Mouse (Mus musculus): Measurements from ENCODE around the gene M1ap.

M1ap gene

DNA sequence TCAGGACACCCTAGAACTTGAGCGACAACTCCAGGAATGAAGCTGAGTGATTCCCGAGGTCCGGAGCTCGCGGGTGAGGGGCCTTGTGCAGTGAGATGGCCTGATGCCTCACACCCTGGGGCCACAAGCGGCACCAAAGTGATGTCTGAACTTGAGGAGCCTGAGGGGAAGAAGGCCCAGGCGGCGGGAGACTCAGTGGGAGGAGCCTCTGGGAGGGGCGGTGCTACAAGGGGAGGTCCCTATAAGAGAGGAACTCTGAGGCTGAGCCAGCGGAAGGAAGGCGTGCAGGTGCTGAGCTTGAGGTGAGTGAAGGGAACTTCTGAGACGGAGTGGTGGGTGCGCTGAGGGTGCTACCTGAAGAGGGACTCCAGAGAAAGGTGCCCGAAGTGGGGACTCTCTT lies at the start of gene M1ap:
M1ap (plus strand) TSS at position 252 of the 400 bp plus-strand sequence.
- no peak for DNase-seq (ENCODE audit: low spot score)

DNA sequence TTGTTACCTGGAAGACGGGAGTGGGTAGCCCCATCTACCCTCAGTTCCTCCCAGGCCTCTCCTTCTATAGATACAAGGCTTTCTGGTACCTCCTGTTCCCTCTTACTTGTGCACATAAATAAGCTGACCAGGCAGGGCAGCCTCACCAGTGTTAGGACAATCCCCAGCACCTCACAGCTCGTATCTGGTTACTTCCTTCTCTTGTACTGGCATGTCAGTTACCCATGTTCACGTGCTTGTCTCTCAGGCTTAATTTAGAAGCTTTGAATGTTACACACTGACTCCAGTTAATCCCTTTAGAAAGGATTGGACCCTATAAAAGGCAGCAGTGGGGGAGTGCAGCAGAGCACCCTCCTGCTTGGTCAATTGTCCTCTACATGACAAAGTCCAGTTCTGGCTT lies 49.4 kb upstream of the M1ap start:
- DNase-seq (ENCODE audit: low spot score): no peak

GRCm38 (mm10) chr6:82898227-82898626 lies 48.5 kb upstream of the M1ap start:
- no peak for DNase-seq (ENCODE audit: low spot score)

- no peak for DNase-seq (ENCODE audit: low spot score)
Measured at GRCm38 (mm10) chr6:82898745-82899144, 48.0 kb upstream of the M1ap start.

DNA sequence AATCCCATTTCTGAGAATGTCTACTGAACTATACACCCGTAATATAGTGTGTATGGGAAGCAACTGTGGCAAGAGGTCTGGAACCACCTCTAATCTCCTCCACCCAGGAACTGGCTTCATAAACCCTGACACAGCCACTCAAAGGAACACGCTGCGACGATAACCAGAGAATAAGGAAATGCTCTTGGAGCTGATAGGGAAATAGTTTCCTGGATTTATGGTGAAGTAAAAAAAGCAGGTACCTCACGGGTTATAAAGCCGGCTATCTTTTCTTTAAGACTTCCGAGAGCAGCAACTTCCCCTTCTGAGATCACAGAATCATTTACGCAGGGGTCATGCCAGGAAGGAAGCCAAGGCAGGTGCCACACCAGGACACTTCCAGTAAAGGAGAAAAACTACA lies 44.1 kb upstream of the M1ap start:
- no peak for DNase-seq (ENCODE audit: low spot score)

- DNase-seq (ENCODE audit: low spot score): no peak
Measured at GRCm38 (mm10) chr6:82906985-82907384, 39.7 kb upstream of the M1ap start.

GRCm38 (mm10) chr6:82908034-82908433 lies 38.7 kb upstream of the M1ap start:
- DNase-seq (ENCODE audit: low spot score): no peak

GRCm38 (mm10) chr6:82909136-82909855 lies 37.4 kb upstream of the M1ap start:
- peak; percentile 9 for DNase-seq (ENCODE audit: low spot score)

- DNase-seq (ENCODE audit: low spot score): no peak
Measured at GRCm38 (mm10) chr6:82911303-82911702, 35.4 kb upstream of the M1ap start.

DNA sequence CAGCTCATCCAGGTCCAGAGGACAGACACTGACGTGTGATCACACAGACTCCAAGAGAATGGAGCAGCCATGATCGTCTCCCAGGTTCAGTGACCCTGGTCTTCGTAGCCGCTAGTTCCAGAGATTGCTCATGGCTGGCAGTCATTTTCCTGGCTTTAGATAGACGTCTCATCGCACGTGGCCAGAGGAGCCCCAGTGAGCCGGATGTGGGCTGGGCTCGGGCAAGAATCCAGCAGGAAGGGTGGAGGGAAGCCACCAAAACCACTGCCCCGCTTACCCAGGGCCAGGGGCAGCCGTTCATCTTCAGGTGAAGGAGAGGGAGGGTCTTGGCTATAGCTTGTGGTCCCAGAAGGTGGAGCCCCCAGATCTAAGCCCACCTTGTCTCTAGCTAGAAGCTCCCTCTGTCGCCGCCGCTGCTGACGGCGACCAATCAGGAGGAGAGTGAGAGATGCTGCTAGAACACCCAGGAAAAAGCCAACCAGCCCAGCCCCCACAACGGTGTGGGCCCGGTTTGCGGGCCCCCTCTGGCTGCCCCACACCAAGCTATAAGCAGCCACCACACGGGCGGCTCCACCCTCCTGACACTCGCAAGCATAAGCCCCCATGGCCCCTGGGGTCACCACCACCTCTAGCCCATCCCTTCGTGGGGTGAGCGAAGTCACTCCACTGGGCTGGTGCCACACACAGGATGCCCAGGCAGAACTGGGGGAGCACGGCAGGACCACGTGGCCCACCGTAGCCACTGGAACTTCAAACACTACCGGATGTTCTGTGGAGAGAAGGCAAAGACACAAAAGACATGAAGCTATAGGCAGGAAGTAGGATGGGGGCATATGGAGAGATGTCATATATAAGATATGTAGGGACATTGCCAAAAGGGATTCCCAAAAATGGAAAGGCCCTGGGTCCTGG lies 33.1 kb upstream of the M1ap start:
- DNase-seq (ENCODE audit: low spot score): peak; percentile 7

DNA sequence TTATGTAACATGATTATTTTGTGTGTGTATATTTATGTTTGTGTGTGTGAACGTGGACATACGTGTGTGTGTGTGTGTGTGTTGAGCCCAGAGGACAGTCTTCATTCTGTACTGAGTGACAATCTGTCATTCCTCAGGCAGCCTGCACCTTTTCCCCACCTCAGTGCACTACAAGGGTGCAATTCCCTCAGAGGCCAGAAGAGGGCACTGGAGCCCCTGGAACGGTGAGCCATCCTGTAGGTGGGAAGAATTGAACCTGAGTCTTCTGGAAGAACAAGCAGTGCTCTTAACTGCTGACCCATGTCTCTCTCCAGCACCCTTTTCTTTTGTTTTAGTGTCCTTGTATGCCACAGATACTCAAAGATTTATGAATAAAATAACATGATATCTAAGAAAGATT lies 30.8 kb upstream of the M1ap start:
- DNase-seq (ENCODE audit: low spot score): peak; percentile 59

- no peak for DNase-seq (ENCODE audit: low spot score)
Measured at GRCm38 (mm10) chr6:82916459-82916858, 30.2 kb upstream of the M1ap start.

DNA sequence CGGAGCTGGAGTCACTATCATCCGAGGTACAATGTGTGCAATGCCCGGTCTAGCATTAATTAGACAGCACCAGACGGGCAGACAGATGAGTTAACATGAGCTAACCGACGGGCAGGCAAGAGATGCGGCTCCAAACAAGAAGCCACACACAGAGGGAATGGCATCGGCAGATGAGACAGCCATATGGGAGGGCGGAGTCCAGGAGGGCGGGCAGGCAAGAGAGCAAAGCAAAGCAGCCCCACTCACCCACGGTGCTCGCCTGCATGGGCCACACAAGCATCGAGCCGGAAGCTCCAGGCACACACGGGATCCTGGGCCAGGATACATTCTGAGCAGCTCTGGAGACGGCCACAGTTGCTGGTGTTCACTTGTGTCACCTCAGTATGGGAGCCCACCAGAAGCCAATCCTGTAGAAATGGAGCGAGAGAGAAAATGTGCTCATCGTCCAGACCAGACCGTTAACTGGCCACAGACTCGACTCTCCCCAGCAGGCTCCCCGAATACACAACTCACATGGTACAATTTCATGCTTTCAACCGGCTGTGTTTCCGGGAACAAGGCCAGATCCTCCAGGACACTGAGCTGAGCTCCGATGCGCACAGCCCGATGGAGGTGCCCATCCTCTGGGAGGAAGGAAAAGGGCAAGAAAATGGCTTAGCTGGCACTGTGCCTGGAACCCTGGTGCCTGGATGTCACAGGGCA lies 29.5 kb upstream of the M1ap start:
- DNase-seq (ENCODE audit: low spot score): no peak

- DNase-seq (ENCODE audit: low spot score): peak; percentile 8
Measured at GRCm38 (mm10) chr6:82917778-82918129, 28.9 kb upstream of the M1ap start.

GRCm38 (mm10) chr6:82918371-82918770 lies 28.3 kb upstream of the M1ap start:
- DNase-seq (ENCODE audit: low spot score): no peak

GRCm38 (mm10) chr6:82919520-82919919 lies 27.2 kb upstream of the M1ap start:
- no peak for DNase-seq (ENCODE audit: low spot score)

DNA sequence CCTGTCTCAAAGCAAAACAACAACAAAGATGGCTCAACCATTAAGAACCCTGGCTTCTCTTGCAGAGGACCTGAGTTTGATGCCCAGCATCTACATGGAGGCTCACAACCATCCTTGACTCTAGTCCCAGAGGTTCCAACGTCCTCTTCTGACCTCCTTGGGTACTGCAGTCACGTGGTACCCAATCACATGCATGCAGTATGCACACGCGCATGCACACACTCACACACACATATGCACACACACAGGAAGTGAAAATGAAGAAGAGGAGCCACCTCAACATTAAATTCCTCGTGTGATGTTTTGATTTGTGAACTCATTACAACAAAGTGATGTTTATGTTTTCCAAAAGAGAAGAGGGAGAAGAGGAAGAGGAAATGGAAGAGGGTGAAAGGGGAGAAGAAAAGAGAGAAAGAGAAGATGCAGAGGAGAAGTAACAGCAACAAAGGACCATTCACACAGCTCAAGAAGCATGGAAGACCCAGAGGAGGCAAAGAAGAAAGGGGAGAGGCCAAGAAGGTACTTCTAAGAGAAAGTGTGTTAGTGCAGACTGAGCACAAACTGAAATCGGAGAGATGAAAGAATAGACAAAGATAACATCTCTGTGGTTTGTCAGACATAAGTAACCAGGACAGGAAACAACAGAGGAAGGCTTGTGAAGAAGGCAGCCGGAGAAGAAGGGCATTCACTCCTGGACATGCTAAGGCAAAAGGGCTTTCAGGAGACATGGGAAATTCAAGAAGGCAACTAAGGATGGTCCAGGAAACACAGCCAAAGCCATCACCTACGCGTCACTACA lies 25.1 kb upstream of the M1ap start:
- DNase-seq (ENCODE audit: low spot score): no peak

DNA sequence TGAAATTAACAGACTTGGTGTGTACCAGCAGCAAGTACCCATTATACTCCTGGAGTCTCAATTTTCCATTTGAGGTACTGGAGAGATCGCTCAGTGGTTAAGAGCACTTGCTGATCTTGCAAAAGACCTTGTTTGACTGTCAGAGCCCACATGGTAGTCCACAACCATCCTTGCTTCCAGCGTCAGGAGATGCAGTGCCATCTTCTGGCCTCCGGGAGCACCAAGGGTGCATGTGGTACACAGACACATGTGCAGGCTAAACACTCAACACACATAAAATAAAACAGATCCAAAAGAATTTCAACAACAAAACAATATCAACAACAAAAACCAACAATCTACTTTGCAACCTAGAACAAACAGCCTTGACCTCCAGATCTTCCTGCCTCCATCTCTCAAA lies 21.7 kb upstream of the M1ap start:
- DNase-seq (ENCODE audit: low spot score): no peak

GRCm38 (mm10) chr6:82926106-82926505 lies 20.6 kb upstream of the M1ap start:
- DNase-seq (ENCODE audit: low spot score): no peak

- no peak for DNase-seq (ENCODE audit: low spot score)
Measured at GRCm38 (mm10) chr6:82926528-82926927, 20.2 kb upstream of the M1ap start.

DNA sequence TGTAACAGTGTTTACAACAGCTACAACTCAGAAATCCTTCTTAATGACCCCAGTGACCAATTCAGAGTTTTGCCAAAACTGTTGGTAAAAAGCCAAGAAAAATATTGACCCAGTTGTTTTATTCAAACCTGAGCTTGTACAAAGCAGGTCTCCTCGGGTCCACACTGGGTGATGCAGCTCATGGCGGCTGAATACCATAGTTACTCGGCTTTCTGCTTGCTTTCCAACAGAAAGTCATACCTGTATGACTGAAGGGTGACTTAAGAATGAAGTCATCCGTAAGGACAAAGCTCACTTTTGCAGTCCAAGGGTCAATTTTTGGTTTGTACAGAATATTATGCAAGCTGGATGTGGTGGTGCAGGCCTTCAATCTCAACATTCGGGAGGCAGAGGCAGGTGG lies 19.1 kb upstream of the M1ap start:
- DNase-seq (ENCODE audit: low spot score): no peak
